Mouse (Mus musculus) forebrain, embryonic 10.5 days (tissue): Measurements from ENCODE around the gene Lcor. TPM values are rescaled to one million over a fixed set of nuclear protein-coding genes. Genes with fewer than 3 reads are reported as not detected.

Experiments used
- DNase-seq: peaks from one replicate; pipeline ENCODE4 v3.0.0-alpha.2; 2017; ENCODE audit warnings: low spot score; ENCODE audit errors: extremely low spot score
- H3K27ac ChIP-seq: fragments of 300-500 bp; sonication (generic); 2 replicates; pipeline ENCODE4 v1.5.1; 2016; ENCODE audit warnings: mild to moderate bottlenecking
- H3K27me3 ChIP-seq: fragments of 300-500 bp; sonication (generic); 2 replicates; pipeline ENCODE4 v1.6.1; 2016; ENCODE audit warnings: mild to moderate bottlenecking; ENCODE audit not compliant: poor library complexity, severe bottlenecking
- H3K36me3 ChIP-seq: fragments of 300-500 bp; sonication (generic); replicated peaks from 2 replicates; pipeline ENCODE4 v1.6.1; 2016; ENCODE audit warnings: mild to moderate bottlenecking, moderate library complexity
- H3K4me1 ChIP-seq: fragments of 300-500 bp; sonication (generic); 2 replicates; pipeline ENCODE4 v1.6.1; 2016
- H3K4me3 ChIP-seq: fragments of 300-500 bp; sonication (generic); 2 replicates; pipeline ENCODE4 v1.5.1; 2016; ENCODE audit warnings: mild to moderate bottlenecking, moderate library complexity
- H3K9me3 ChIP-seq: fragments of 300-500 bp; sonication (generic); 2 replicates; pipeline ENCODE4 v1.6.1; 2016; ENCODE audit warnings: mild to moderate bottlenecking, moderate library complexity
- WGBS: fragments of 180-500 bp; shearing (Covaris S2); methylation state at CpG from one replicate; pipeline ENCODE4 v1.1.7; 2016; 5-methylcytosine and 5-hydroxymethylcytosine counted together
- polyA plus RNA-seq: library from polyadenylated mRNA; unstranded; fragments of >200 nt; fragmentation: Nextera tagmentation; extraction: Ambion mirVana; gene quantifications from 2 replicates; pipeline ENCODE4 v1.2.1, GENCODE M21; 2016

Lcor gene
- polyA plus RNA-seq, 1 experiment from 2014 or later: 15.9 TPM

GRCm38 (mm10) chr19:41523798-41524563 lies 41.5 kb downstream of the Lcor start:
- WGBS: 92% methylated on average over 3 of the region's 3 CpGs
- H3K9me3 ChIP-seq: no peaks in the 10 kb centered on the region
- no peak for DNase-seq

GRCm38 (mm10) chr19:41529169-41529568 lies 46.7 kb downstream of the Lcor start:
- Histone ChIP-seq H3K36me3 (peaks cover 3% of the 10 kb centered on the region; the same call in 1 of the 2 replicates), H3K9me3 (no peaks in the 10 kb centered on the region), H3K27ac (no peak overlapping the region), H3K4me1 (no peaks in the 10 kb centered on the region), H3K27me3 (no peaks in the 10 kb centered on the region), H3K4me3 (no peak overlapping the region)
- 94% methylated on average over 3 of the region's 3 CpGs for WGBS
- DNase-seq: no peak

More at GRCm38 (mm10) chr19:41523798-41524563, 41.5 kb downstream of the Lcor start:
- Histone ChIP-seq H3K4me1 (peaks cover 13% of the 10 kb centered on the region; the same call in 1 of the 2 replicates), H3K27me3 (no peaks in the 10 kb centered on the region), H3K4me3 (no peak overlapping the region), H3K36me3 (no peaks in the 10 kb centered on the region; the same call in 1 of the 2 replicates), H3K27ac (no peak overlapping the region)

GRCm38 (mm10) chr19:41534021-41534420 lies 51.6 kb downstream of the Lcor start:
- H3K36me3 ChIP-seq: peaks cover 17% of the 10 kb centered on the region
- H3K4me1 ChIP-seq: no peaks in the 10 kb centered on the region
- H3K9me3 ChIP-seq: no peaks in the 10 kb centered on the region
- H3K4me3 ChIP-seq: no peak overlapping the region
- H3K27me3 ChIP-seq: no peaks in the 10 kb centered on the region
- WGBS: 90% methylated on average over 3 of the region's 3 CpGs
- no peak overlapping the region for H3K27ac ChIP-seq
- no peak for DNase-seq

- Histone ChIP-seq H3K4me3 (no peak overlapping the region), H3K4me1 (0 out of 2 replicates have a peak, but pooled peaks cover 5% of the 10 kb centered on the region), H3K27ac (no peak overlapping the region), H3K36me3 (peaks cover 63% of the 10 kb centered on the region), H3K27me3 (no peaks in the 10 kb centered on the region), H3K9me3 (no peaks in the 10 kb centered on the region)
- DNase-seq: no peak
- 82% methylated on average over 4 of the region's 4 CpGs for WGBS
Measured at GRCm38 (mm10) chr19:41556981-41557380, 74.5 kb downstream of the Lcor start.

- no peak for DNase-seq
- H3K4me3 ChIP-seq: no peak overlapping the region
- H3K27ac ChIP-seq: no peak overlapping the region
- 0 out of 2 replicates have a peak, but pooled peaks cover 5% of the 10 kb centered on the region for H3K4me1 ChIP-seq
- no peaks in the 10 kb centered on the region for H3K9me3 ChIP-seq
- WGBS: 94% methylated on average over 4 of the region's 4 CpGs
- no peaks in the 10 kb centered on the region for H3K27me3 ChIP-seq
- peaks cover 60% of the 10 kb centered on the region for H3K36me3 ChIP-seq
Measured at GRCm38 (mm10) chr19:41557491-41557890, 75.1 kb downstream of the Lcor start.

GRCm38 (mm10) chr19:41558891-41559486 lies 76.6 kb downstream of the Lcor start:
- peaks cover 47% of the 10 kb centered on the region for H3K36me3 ChIP-seq
- no peak overlapping the region for H3K4me3 ChIP-seq
- H3K27me3 ChIP-seq: no peaks in the 10 kb centered on the region
- H3K27ac ChIP-seq: no peak overlapping the region
- 90% methylated on average over 9 of the region's 9 CpGs for WGBS
- no peak for DNase-seq
- H3K9me3 ChIP-seq: no peaks in the 10 kb centered on the region
- H3K4me1 ChIP-seq: peaks cover 10% of the 10 kb centered on the region; the same call in 1 of the 2 replicates

GRCm38 (mm10) chr19:41560856-41561255 lies 78.4 kb downstream of the Lcor start:
- DNase-seq: no peak
- Histone ChIP-seq H3K4me1 (peaks cover 10% of the 10 kb centered on the region; the same call in 1 of the 2 replicates), H3K4me3 (no peak overlapping the region), H3K9me3 (no peaks in the 10 kb centered on the region), H3K36me3 (peaks cover 40% of the 10 kb centered on the region), H3K27me3 (no peaks in the 10 kb centered on the region), H3K27ac (no peak overlapping the region)
- WGBS: 87% methylated on average over 3 of the region's 3 CpGs

GRCm38 (mm10) chr19:41568791-41569190 lies 86.4 kb downstream of the Lcor start:
- Histone ChIP-seq H3K27ac (no peak overlapping the region), H3K4me3 (no peak overlapping the region), H3K36me3 (no peaks in the 10 kb centered on the region), H3K27me3 (no peaks in the 10 kb centered on the region), H3K9me3 (no peaks in the 10 kb centered on the region), H3K4me1 (peaks cover 12% of the 10 kb centered on the region)
- 88% methylated on average over 2 of the region's 2 CpGs for WGBS
- DNase-seq: no peak

- no peak for DNase-seq
- no peaks in the 10 kb centered on the region for H3K27me3 ChIP-seq
- WGBS: 94% methylated on average over 2 of the region's 2 CpGs
Measured at GRCm38 (mm10) chr19:41573700-41574099, 91.3 kb downstream of the Lcor start.

GRCm38 (mm10) chr19:41577576-41577975 lies 95.1 kb downstream of the Lcor start:
- H3K36me3 ChIP-seq: peaks cover 15% of the 10 kb centered on the region
- H3K27me3 ChIP-seq: no peaks in the 10 kb centered on the region
- DNase-seq: no peak
- no peak overlapping the region for H3K4me3 ChIP-seq
- H3K4me1 ChIP-seq: peaks cover 6% of the 10 kb centered on the region
- no peak overlapping the region for H3K27ac ChIP-seq
- no peaks in the 10 kb centered on the region for H3K9me3 ChIP-seq

More at GRCm38 (mm10) chr19:41573700-41574099, 91.3 kb downstream of the Lcor start:
- Histone ChIP-seq H3K4me3 (no peak overlapping the region), H3K9me3 (no peaks in the 10 kb centered on the region), H3K27ac (no peak overlapping the region), H3K36me3 (no peaks in the 10 kb centered on the region), H3K4me1 (peaks cover 12% of the 10 kb centered on the region)

GRCm38 (mm10) chr19:41579311-41579920 lies 97.0 kb downstream of the Lcor start:
- Histone ChIP-seq H3K27ac (no peak overlapping the region), H3K9me3 (no peaks in the 10 kb centered on the region), H3K4me3 (no peak overlapping the region), H3K4me1 (no peaks in the 10 kb centered on the region), H3K36me3 (peaks cover 33% of the 10 kb centered on the region), H3K27me3 (no peaks in the 10 kb centered on the region)
- 92% methylated on average over 4 of the region's 4 CpGs for WGBS
- no peak for DNase-seq

GRCm38 (mm10) chr19:41581706-41582420 lies 99.4 kb downstream of the Lcor start, which contains the start of gene Gm340:
Gm340 (plus strand) TSS chr19:41582370.
- Histone ChIP-seq H3K36me3 (peaks cover 55% of the 10 kb centered on the region), H3K4me3 (no peak within 1 kb of the TSS), H3K4me1 (no peaks in the 10 kb centered on the region), H3K27ac (no peak within 1 kb of the TSS), H3K27me3 (no peaks in the 10 kb centered on the region), H3K9me3 (no peaks in the 10 kb centered on the region)
- 95% methylated on average over 23 of the region's 23 CpGs for WGBS
- no peak for DNase-seq
